Mouse (Mus musculus) intestine, embryonic 14.5 days (tissue): Measurements from ENCODE around the gene Ankle2. TPM values are rescaled to one million over a fixed set of nuclear protein-coding genes. Genes with fewer than 3 reads are reported as not detected.

ENCODE experiments used
- ATAC-seq: fragments of 200-750 bp; cut with Nextera tagmentation; replicated peaks from 2 replicates; pipeline ENCODE4 v1.8.0; 2017; ENCODE audit warnings: low read depth, moderate number of reproducible peaks, moderate TSS enrichment, moderate library complexity; ENCODE audit not compliant: low FRiP score, low TSS enrichment
- DNase-seq: peaks from one replicate; pipeline ENCODE4 v3.0.0-alpha.2; 2018; ENCODE audit warnings: low spot score
- H3K27ac ChIP-seq: fragments of 300-500 bp; sonication (generic); 2 replicates; pipeline ENCODE4 v1.5.1; 2014; ENCODE audit warnings: low read depth, mild to moderate bottlenecking, control low read depth
- H3K27me3 ChIP-seq: fragments of 300-500 bp; sonication (generic); replicated peaks from 2 replicates; pipeline ENCODE4 v1.6.1; 2014; ENCODE audit warnings: low read length, control low read depth; ENCODE audit not compliant: control insufficient read depth, insufficient read depth
- H3K36me3 ChIP-seq: fragments of 300-500 bp; sonication (generic); 2 replicates; pipeline ENCODE4 v1.6.1; 2014; ENCODE audit warnings: low read length, control low read depth; ENCODE audit not compliant: control insufficient read depth, insufficient read depth
- H3K4me1 ChIP-seq: fragments of 300-500 bp; sonication (generic); replicated peaks from 2 replicates; pipeline ENCODE4 v1.6.1; 2014; ENCODE audit warnings: low read length, control low read depth, mixed read lengths; ENCODE audit not compliant: control insufficient read depth, insufficient read depth
- H3K4me2 ChIP-seq: fragments of 300-500 bp; sonication (generic); 2 replicates; pipeline ENCODE4 v1.6.1; 2014; ENCODE audit warnings: low read length
- H3K4me3 ChIP-seq: fragments of 300-500 bp; sonication (generic); 2 replicates; pipeline ENCODE4 v1.5.1; 2014; ENCODE audit warnings: low read depth, low read length, control low read depth, mixed read lengths
- H3K9ac ChIP-seq: fragments of 300-500 bp; sonication (generic); 2 replicates; pipeline ENCODE4 v1.6.1; 2014; ENCODE audit warnings: mild to moderate bottlenecking, low read length
- H3K9me3 ChIP-seq: fragments of 300-500 bp; sonication (generic); 2 replicates; pipeline ENCODE4 v1.6.1; 2016; ENCODE audit warnings: low read length, control low read depth; ENCODE audit not compliant: control insufficient read depth
- WGBS: fragments of 180-500 bp; shearing (Covaris S2); extraction: QIAGEN DNeasy Blood & Tissue Kit; methylation state at CpG from one replicate; pipeline ENCODE4 v1.1.7; 2014; 5-methylcytosine and 5-hydroxymethylcytosine counted together
- polyA plus RNA-seq: library from polyadenylated mRNA; unstranded; fragments of >200 nt; fragmentation: Nextera tagmentation; extraction: Ambion mirVana; gene quantifications from 2 replicates; pipeline ENCODE4 v1.2.1, GENCODE M21; 2014

The Ankle2 gene
- polyA plus RNA-seq, 1 experiment from 2014 or later: 30.6 TPM

- Histone ChIP-seq H3K27ac (peak overlapping the region; percentile 38), H3K9me3 (no peaks in the 10 kb centered on the region), H3K4me3 (peak overlapping the region; percentile 84), H3K9ac (peak overlapping the region; percentile 82), H3K4me1 (peaks cover 9% of the 10 kb centered on the region), H3K36me3 (peaks cover 20% of the 10 kb centered on the region), H3K27me3 (peaks cover 15% of the 10 kb centered on the region), H3K4me2 (peak overlapping the region; percentile 63)
- ATAC-seq: peak; percentile 84
- WGBS: 3% methylated on average over 30 of the region's 31 CpGs
- no peak for DNase-seq
These were observed 55.8 kb downstream of the Ankle2 start for GRCm38 (mm10) chr5:110286446-110287083.

- Histone ChIP-seq H3K36me3 (peaks cover 25% of the 10 kb centered on the region), H3K9ac (peak overlapping the region; percentile 82; the same call in 1 of the 2 replicates), H3K27ac (no peak overlapping the region), H3K9me3 (no peaks in the 10 kb centered on the region), H3K27me3 (peaks cover 15% of the 10 kb centered on the region), H3K4me1 (peaks cover 9% of the 10 kb centered on the region), H3K4me2 (peak overlapping the region; percentile 63), H3K4me3 (peak overlapping the region; percentile 84; the same call in 1 of the 2 replicates)
- no peak for ATAC-seq
- 66% methylated on average over 2 of the region's 2 CpGs for WGBS
- DNase-seq: no peak
These were observed 56.3 kb downstream of the Ankle2 start for GRCm38 (mm10) chr5:110287084-110287475.

GRCm38 (mm10) chr5:110291649-110292048, 60.8 kb downstream of the Ankle2 start:
- DNase-seq: no peak
- Histone ChIP-seq H3K4me3 (no peak overlapping the region), H3K9me3 (no peaks in the 10 kb centered on the region), H3K4me2 (no peak overlapping the region), H3K27ac (no peak overlapping the region), H3K4me1 (peaks cover 4% of the 10 kb centered on the region; the same call in 1 of the 2 replicates), H3K27me3 (no peaks in the 10 kb centered on the region), H3K9ac (no peak overlapping the region), H3K36me3 (peaks cover 66% of the 10 kb centered on the region)
- WGBS: 94% methylated on average over 1 of the region's 1 CpGs
- ATAC-seq: no peak

- 100% methylated on average over 1 of the region's 1 CpGs for WGBS
- no peak overlapping the region for H3K4me2 ChIP-seq
- H3K36me3 ChIP-seq: peaks cover 88% of the 10 kb centered on the region
These were observed 65.8 kb downstream of the Ankle2 start for GRCm38 (mm10) chr5:110296637-110297036.

GRCm38 (mm10) chr5:110300591-110300990, 69.8 kb downstream of the Ankle2 start:
- no peak overlapping the region for H3K4me3 ChIP-seq
- no peaks in the 10 kb centered on the region for H3K4me1 ChIP-seq
- no peak overlapping the region for H3K9ac ChIP-seq
- 89% methylated on average over 2 of the region's 2 CpGs for WGBS
- H3K9me3 ChIP-seq: no peaks in the 10 kb centered on the region
- no peaks in the 10 kb centered on the region for H3K27me3 ChIP-seq
- H3K36me3 ChIP-seq: peaks cover 86% of the 10 kb centered on the region
- H3K4me2 ChIP-seq: no peak overlapping the region
- H3K27ac ChIP-seq: no peak overlapping the region
- DNase-seq (no peak), ATAC-seq (no peak)

More at GRCm38 (mm10) chr5:110296637-110297036, 65.8 kb downstream of the Ankle2 start:
- no peak for DNase-seq
- Histone ChIP-seq H3K27ac (no peak overlapping the region), H3K9me3 (no peaks in the 10 kb centered on the region), H3K4me1 (no peaks in the 10 kb centered on the region), H3K9ac (no peak overlapping the region), H3K27me3 (no peaks in the 10 kb centered on the region), H3K4me3 (no peak overlapping the region)
- ATAC-seq: no peak

Other genes with a start within 250 kb of the Ankle2 start
- gene Zfp932, start 234.5 kb upstream of the Ankle2 start, polyA plus RNA-seq: 19.5 and 20.0 TPM in 2 replicates
- gene Gm17655, start 158.5 kb upstream of the Ankle2 start, polyA plus RNA-seq: 3.0 TPM in 2 replicates
- 0.69 and 1.1 TPM in 2 replicates for gene Gm35315, start 136.6 kb upstream of the Ankle2 start, polyA plus RNA-seq
- 0.74 and 0.86 TPM in 2 replicates for gene Plcxd1, start 131.0 kb upstream of the Ankle2 start, polyA plus RNA-seq
- gene Gtpbp6, start 122.8 kb upstream of the Ankle2 start, polyA plus RNA-seq: 29.3 and 31.0 TPM in 2 replicates
- gene Zfp605, start 120.9 kb upstream of the Ankle2 start, polyA plus RNA-seq: 3.5 and 5.1 TPM in 2 replicates
- 35.7 and 41.1 TPM in 2 replicates for gene Chfr, start 95.2 kb upstream of the Ankle2 start, polyA plus RNA-seq
- gene Golga3, start 54.3 kb upstream of the Ankle2 start, polyA plus RNA-seq: 19.5 and 21.9 TPM in 2 replicates
- gene Pgam5, start 38.9 kb downstream of the Ankle2 start, polyA plus RNA-seq: 71.6 and 76.9 TPM in 2 replicates
- gene Pxmp2, start 55.2 kb downstream of the Ankle2 start, polyA plus RNA-seq: 7.2 and 9.0 TPM in 2 replicates
- 33.3 and 36.0 TPM in 2 replicates for gene Pole, start 55.3 kb downstream of the Ankle2 start, polyA plus RNA-seq
- gene P2rx2, start 112.2 kb downstream of the Ankle2 start, polyA plus RNA-seq: 0.77 and 1.1 TPM in 2 replicates
- gene Lrcol1, start 113.7 kb downstream of the Ankle2 start, polyA plus RNA-seq: not detected in 2 replicates
- gene Fbrsl1, start 217.5 kb downstream of the Ankle2 start, polyA plus RNA-seq: 9.4 and 13.3 TPM in 2 replicates